Mouse (Mus musculus) liver, adult (tissue): ENCODE measurements at regions not wholly inside any gene's neighbourhood (a gene's known extent, or its start where the extent isn't known, plus 50 kb on each side); places are given as distances from the start of the nearest gene placed in this dataset.

ENCODE experiments used
- GATA4 ChIP-seq: IDR thresholded peaks from 2 replicates; pipeline ENCODE4 v1.6.1; 2014; ENCODE audit warnings: mild to moderate bottlenecking, low read length; ENCODE audit not compliant: insufficient replicate concordance

- no peak for TF ChIP-seq GATA4
Observed at GRCm38 (mm10) chr13:106638706-106639385, 297.9 kb downstream of the Ipo11 start.

GRCm38 (mm10) chr13:106591729-106592128 lies 345.0 kb downstream of the Ipo11 start:
- no peak for TF ChIP-seq GATA4

DNA sequence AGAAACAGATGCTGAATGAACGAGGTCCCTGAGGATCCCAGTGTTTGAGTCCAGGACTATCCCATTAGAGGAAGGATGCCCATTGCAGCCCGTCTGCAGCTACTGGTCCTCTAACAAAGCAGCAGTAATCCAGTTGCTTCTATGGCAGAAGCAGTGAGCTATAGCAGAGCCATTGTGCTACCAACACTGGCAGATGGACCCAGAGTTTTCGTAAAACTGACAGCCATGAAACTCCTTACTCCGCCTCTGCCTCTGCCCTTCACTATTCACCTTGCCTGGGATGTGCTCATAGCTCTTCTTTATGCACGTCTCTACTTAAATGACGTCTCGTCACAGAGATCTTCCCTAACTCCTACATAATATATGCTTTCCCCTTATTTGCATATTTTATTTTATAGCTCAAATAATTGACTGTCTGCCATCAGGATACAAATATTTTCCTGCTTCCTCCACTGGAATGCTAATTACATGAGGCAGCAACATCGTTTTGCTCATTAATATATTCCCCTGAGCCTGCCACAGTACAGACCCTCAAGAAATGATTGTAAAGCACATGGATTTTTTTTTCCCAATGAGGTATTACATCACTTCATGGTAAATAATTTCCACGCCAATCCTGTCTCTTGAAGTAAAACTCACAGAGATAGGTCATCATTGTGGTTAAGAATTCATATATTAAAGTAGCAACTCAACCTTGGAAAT lies 368.9 kb downstream of the Ipo11 start:
- TF ChIP-seq GATA4, result no peak

- no peak for TF ChIP-seq GATA4
Observed at GRCm38 (mm10) chr13:106562588-106562987, 374.2 kb downstream of the Ipo11 start.

DNA sequence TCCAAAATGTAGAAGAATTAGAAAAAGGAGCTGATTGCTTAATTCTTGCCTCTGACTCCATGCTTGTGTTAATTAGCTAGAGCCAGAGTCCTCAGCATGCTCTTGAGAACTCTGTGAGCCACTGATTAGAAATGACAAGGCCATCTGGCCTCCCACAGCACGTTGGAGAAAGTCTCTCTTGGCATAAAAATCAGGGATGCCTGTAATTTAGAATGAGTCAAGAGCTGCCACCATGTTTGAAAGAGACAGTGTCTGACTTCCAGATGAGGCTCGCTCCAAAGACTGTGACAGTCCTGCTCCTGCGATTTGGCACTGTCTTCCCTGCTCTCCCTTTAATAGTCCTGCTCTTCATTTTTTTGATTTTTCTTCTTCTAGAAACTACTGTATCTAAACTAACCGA lies 374.6 kb downstream of the Ipo11 start:
- no peak for TF ChIP-seq GATA4

- peak; percentile 57; the same call in 1 of the 2 replicates for TF ChIP-seq GATA4
Observed at GRCm38 (mm10) chr13:106525406-106526206, 411.2 kb downstream of the Ipo11 start.

- no peak for TF ChIP-seq GATA4
Observed at GRCm38 (mm10) chr13:106514510-106515169, 422.1 kb downstream of the Ipo11 start.

DNA sequence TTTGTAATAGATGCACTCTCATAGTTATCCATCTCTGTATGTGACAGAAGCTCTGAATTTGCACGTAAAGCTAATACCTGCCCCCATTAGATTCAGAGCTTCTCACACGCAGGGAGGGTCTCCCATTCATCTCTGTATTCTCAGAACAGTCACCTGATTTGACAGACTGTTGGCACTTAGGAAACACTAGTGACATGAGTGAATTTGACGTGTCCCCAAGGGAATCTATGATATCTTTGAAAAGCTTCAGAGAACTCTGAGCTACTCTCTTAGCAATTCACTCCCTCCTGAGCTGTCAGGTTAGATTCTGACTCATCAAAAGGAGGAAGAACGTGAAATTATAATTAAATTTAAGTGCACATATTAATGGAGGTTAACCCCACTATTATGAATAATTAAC lies 423.1 kb downstream of the Ipo11 start:
- no peak for TF ChIP-seq GATA4

DNA sequence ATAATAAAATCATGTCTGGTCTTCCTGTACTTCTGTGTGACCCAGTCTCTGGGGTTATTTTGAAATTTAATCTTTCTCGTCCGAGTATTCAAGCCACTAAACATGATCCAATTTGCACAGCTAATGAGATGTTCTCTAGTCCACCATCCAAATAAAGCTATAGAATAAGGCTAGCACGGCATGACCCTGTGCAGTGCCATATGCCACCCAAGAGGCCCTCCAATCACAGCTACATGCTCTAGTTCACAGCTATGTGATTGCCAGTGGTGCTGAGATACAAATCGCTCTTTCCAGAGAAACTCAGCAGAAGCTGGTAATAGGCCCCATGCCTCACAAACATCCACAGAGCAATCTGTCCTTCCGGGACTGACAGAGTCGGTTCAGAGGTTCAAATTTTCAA lies 426.3 kb downstream of the Ipo11 start:
- TF ChIP-seq GATA4, result no peak

DNA sequence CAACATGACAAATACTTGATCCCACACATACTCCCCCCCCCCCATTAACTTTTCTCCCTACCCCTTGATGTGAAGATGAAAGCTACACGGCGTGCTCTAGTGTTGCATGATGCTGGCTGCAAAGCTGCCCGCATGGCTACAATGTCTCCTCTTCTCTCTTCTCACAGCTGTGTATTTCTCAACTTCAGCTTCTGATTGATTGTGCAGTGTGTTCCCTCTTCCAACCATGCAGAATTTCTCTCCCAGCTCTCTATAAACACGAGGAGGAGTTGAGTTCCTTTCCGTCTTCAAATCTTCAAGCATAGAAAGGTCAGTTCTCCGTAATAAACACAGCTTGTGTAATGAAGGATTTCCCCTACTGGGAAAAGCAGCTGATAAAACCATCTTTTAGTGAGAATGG lies 435.5 kb downstream of the Ipo11 start:
- TF ChIP-seq GATA4, result no peak

DNA sequence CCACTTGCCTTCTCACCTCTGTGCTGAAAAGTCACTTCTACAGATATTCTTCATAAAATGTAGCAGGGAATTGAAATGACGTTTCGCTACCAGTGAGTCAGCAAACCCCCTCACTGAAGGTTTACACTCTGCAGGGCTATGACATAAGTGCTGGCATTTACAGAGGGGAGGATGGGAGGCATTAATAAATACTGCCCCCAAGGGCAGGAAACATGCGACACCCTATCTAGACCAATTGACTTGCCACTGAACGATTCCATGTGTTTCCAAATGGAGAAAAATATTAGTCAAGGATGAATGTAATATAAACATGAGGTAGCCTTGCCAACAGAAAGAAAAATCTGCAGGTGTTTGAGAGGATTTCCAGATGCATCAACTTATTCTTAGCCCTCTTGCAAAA lies 465.5 kb downstream of the Ipo11 start:
- TF ChIP-seq GATA4, result no peak

DNA sequence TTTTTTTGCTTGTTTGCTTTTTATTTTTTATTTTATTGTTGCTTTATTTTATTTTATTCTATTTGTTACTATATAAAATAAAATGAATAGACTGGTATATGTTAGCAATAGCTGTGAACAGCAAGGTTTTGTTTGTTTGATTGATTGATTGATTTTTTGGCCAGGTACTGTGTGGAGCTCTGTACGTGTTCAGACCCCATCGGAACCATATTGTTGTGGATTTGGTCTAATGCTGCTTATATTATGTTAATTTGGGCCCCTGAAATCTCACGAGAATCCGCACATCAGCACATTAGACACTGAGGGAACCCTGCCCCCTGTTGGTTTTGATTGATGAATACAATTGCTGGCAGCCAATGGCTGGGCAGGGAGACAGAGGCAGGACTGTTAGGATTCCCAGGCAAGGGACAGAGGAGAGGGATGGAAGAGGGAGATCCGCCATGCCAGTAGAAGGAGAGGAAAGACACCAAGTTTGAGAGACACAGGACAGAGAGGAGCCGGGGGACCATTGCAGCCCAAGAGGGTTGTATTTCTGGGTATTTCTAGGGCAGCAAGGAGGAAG lies 482.3 kb downstream of the Ipo11 start:
- no peak for TF ChIP-seq GATA4

GRCm38 (mm10) chr13:106432165-106432564 lies 504.6 kb downstream of the Ipo11 start:
- no peak for TF ChIP-seq GATA4

GRCm38 (mm10) chr13:106406608-106407038 lies 530.1 kb downstream of the Ipo11 start:
- TF ChIP-seq GATA4, result no peak

GRCm38 (mm10) chr13:106392642-106393041 lies 544.1 kb downstream of the Ipo11 start:
- no peak for TF ChIP-seq GATA4
